ENCODE assay signal across 8 mouse cellular contexts in the genomic region with DNA sequence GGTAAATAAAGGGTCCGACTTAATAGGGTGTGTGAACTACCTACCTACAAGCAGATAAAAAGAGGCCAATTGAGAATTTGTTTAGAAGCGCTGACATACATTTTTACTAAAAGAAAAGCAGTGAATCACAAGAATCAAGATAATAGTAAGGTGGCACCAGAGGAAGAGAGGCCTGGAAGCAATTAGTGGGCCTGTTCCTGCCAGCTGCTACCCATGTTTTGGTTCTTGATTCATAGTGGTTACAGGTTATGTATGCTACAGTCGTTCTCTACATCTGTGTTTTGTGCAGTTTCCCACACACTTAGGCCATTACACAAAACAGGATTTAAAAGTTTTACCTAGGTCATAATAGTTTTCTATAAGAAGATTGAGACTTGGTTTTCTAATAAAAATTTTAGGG. TPM values are rescaled to one million over a fixed set of nuclear protein-coding genes. Genes with fewer than 3 reads are reported as not detected.
DNase-seq lines count a peak whose midpoint lies in the region; ATAC-seq lines count a peak whose summit lies in the region.

No protein-coding gene starts in this region.

- no peak overlapping the region for H3K27ac ChIP-seq in forebrain, embryonic 14.5 days (ENCODE audit: low read depth, low read length)
- H3K27ac ChIP-seq in liver, embryonic 15.5 days (replicated peaks) = 0 out of 2 replicates have a peak overlapping the region, but pooled peaks have one; percentile 9

- H3K9me3 ChIP-seq in forebrain, embryonic 14.5 days (replicated peaks; ENCODE audit: control insufficient read depth, low read length) = no peaks in the 10 kb centered on the region
- H3K9me3 ChIP-seq in liver, embryonic 15.5 days (replicated peaks) = no peaks in the 10 kb centered on the region

- peak overlapping the region; percentile 86 for H3K4me3 ChIP-seq in forebrain, embryonic 14.5 days (ENCODE audit: low read depth, low read length)
- H3K4me3 ChIP-seq in liver, embryonic 15.5 days (replicated peaks) = peak overlapping the region; percentile 98

- H3K4me2 ChIP-seq in forebrain, embryonic 14.5 days (ENCODE audit: low read length) = peak overlapping the region; percentile 83
- H3K4me2 ChIP-seq in liver, embryonic 15.5 days = peak overlapping the region; percentile 80

- 74% methylated on average over 3 of the region's 3 CpGs for WGBS in forebrain, embryonic 14.5 days
- WGBS in liver, embryonic 15.5 days (ENCODE audit: insufficient replicate concordance) = 44% methylated on average over 3 of the region's 3 CpGs

- peak; percentile 13 for DNase-seq in embryo, embryonic 11 days
- no peak for DNase-seq in embryo, embryonic 10 days (ENCODE audit: low spot score)
- DNase-seq in 416B (ENCODE audit: low read depth) = peak; percentile 29
- no peak for DNase-seq in forebrain, embryonic 14.5 days (ENCODE audit: low spot score)
- no peak for DNase-seq in layer of hippocampus, postnatal 14 days (ENCODE audit: low spot score in 2 of 2)
- DNase-seq in frontal cortex, adult 2 months (ENCODE audit: extremely low spot score in 1 of 2, low spot score in 1 of 2) = no peak
- DNase-seq in layer of hippocampus, adult 8-10 months (ENCODE audit: low spot score in 2 of 2) = no peak

- no peak for ATAC-seq in forebrain, embryonic 14.5 days
- ATAC-seq in liver, embryonic 15.5 days (ENCODE audit: insufficient read depth) = no peak

- peaks cover 6% of the 10 kb centered on the region for H3K4me1 ChIP-seq in forebrain, embryonic 14.5 days (ENCODE audit: control insufficient read depth, insufficient read depth, low read length)
- peaks cover 17% of the 10 kb centered on the region for H3K4me1 ChIP-seq in liver, embryonic 15.5 days (replicated peaks)

- H3K9ac ChIP-seq in forebrain, embryonic 14.5 days (ENCODE audit: low read length) = no peak overlapping the region
- peak overlapping the region; percentile 8; the same call in 1 of the 2 replicates for H3K9ac ChIP-seq in liver, embryonic 15.5 days

- no peaks in the 10 kb centered on the region for H3K27me3 ChIP-seq in forebrain, embryonic 14.5 days (replicated peaks; ENCODE audit: control insufficient read depth, insufficient read depth, low read length)
- H3K27me3 ChIP-seq in liver, embryonic 15.5 days = no peaks in the 10 kb centered on the region

- H3K36me3 ChIP-seq in forebrain, embryonic 14.5 days (ENCODE audit: control insufficient read depth, insufficient read depth, low read length) = no peaks in the 10 kb centered on the region
- H3K36me3 ChIP-seq in liver, embryonic 15.5 days (replicated peaks) = no peaks in the 10 kb centered on the region

RNA-seq across cellular contexts. Expression of a gene that starts 1.5 kb away (rescaled TPM):
- 27.2 and 34.2 TPM in 2 replicates for polyA plus RNA-seq in forebrain, embryonic 14.5 days (2014; fragmentation: Nextera tagmentation; extraction: Ambion mirVana)
- polyA plus RNA-seq in liver, embryonic 15.5 days (2015; fragmentation: Nextera tagmentation; extraction: Ambion mirVana) = 5.6 and 7.6 TPM in 2 replicates
- total RNA-seq in layer of hippocampus, postnatal 14 days (2021) = 100 to 1,000 TPM in 1 of 2 experiments, 10 to 100 TPM in 1; 99.6 to 114 TPM
- polyA plus RNA-seq in frontal cortex, adult 2 months (2012; rRNA removed) = 30.5 and 31.6 TPM in 2 replicates
- total RNA-seq in layer of hippocampus, adult 8-10 months (2022) = 100 to 1,000 TPM; 111 to 156 (median 133) TPM

RNA-seq across cellular contexts. Expression of a gene that starts 2.3 kb away (rescaled TPM):
- polyA plus RNA-seq in forebrain, embryonic 14.5 days (2014; fragmentation: Nextera tagmentation; extraction: Ambion mirVana) = 96.1 and 107 TPM in 2 replicates
- polyA plus RNA-seq in liver, embryonic 15.5 days (2015; fragmentation: Nextera tagmentation; extraction: Ambion mirVana) = 29.3 and 31.0 TPM in 2 replicates
- 10 to 100 TPM; 63.2 to 68.1 TPM for total RNA-seq in layer of hippocampus, postnatal 14 days (2021)
- polyA plus RNA-seq in frontal cortex, adult 2 months (2012; rRNA removed) = 80.1 and 81.8 TPM in 2 replicates
- total RNA-seq in layer of hippocampus, adult 8-10 months (2022) = 100 to 1,000 TPM in 1 of 4 experiments, 10 to 100 TPM in 3; 76.8 to 102 (median 87.4) TPM

Comparison
In these comparisons a context has a peak if more than half of its experiments do, and no peak if none do; other contexts are left out.
1. DNase-seq: peak in embryo, embryonic 11 days (single experiment) and 416B (single experiment); none in embryo, embryonic 10 days (single experiment), forebrain, embryonic 14.5 days (single experiment), layer of hippocampus, postnatal 14 days (0 of 2), frontal cortex, adult 2 months (0 of 2) and layer of hippocampus, adult 8-10 months (0 of 2).